Comparison of ENCODE assay signal across 26 mouse cellular contexts in the genomic region with DNA sequence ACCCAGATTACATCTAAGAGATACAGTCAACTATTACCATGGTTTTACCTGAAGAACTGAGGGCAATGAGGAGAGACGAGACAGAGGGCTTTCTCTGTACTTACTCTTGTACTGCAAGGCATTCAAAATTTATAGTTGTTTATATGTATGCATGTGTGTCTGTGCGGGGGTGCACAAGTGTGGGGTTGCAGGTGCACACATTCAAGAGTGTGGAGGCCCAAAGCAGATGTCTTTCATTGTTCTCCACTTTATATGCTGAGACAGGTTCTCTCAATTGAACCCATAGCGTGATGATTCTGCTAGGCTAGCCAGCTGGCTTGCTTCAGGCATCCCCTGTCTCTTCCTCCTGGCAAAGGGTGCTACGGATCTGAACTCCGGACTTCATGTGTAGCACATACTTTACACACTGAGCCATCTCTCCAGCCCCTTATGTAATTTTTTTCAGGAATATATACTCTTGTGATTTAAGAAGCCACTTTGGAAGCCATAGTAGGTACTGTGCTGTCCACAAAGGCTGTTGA. TPM values are rescaled to one million over a fixed set of nuclear protein-coding genes. Genes with fewer than 3 reads are reported as not detected.
DNase-seq lines count a peak whose midpoint lies in the region; TF ChIP-seq lines count a peak whose summit lies in the region.
"Had no signal": no experiment of that assay in that cellular context is flagged by ENCODE, and none has a peak within 500 bp of the region (broad histone marks: within the 10 kb centered on the region; RNA-seq: fewer than 3 reads in every experiment).

No protein-coding gene starts in this region.

- peaks cover 18% of the 10 kb centered on the region for H3K36me3 ChIP-seq in thymus, adult 2 months (ENCODE audit: control insufficient read depth, insufficient read depth, low read length)
- no peaks in the 10 kb centered on the region for H3K36me3 ChIP-seq in hindbrain, embryonic 10.5 days
- H3K36me3 ChIP-seq: forebrain, embryonic 10.5 days; heart, embryonic 13.5 days had no signal

- TF ChIP-seq CTCF in thymus, adult 2 months (IDR thresholded peaks at IDR 0.05; ENCODE audit: borderline replicate concordance, control insufficient read depth, extremely low read depth, insufficient read depth, low read length, poor library complexity): no peak

- H3K27me3 ChIP-seq in thymus, adult 2 months (ENCODE audit: control insufficient read depth, insufficient read depth, low read length): no peaks in the 10 kb centered on the region
- H3K27me3 ChIP-seq in hindbrain, embryonic 10.5 days (ENCODE audit: insufficient read depth, poor library complexity, severe bottlenecking): no peaks in the 10 kb centered on the region
- H3K27me3 ChIP-seq: forebrain, embryonic 13.5 days; heart, embryonic 13.5 days had no signal

- H3K4me3 ChIP-seq in thymus, adult 2 months (ENCODE audit: control insufficient read depth, insufficient read depth, low read length): no peak overlapping the region
- H3K4me3 ChIP-seq in hindbrain, embryonic 10.5 days: no peak overlapping the region
- H3K4me3 ChIP-seq: forebrain, embryonic 10.5 days; forebrain, embryonic 13.5 days; gastrocnemius, adult 2 months; heart, embryonic 13.5 days had no signal

- H3K27ac ChIP-seq in thymus, adult 2 months (ENCODE audit: control insufficient read depth, insufficient read depth, low read length): peak overlapping the region; percentile 97
- H3K27ac ChIP-seq in hindbrain, embryonic 10.5 days: no peak overlapping the region
- H3K27ac ChIP-seq: forebrain, embryonic 10.5 days; forebrain, embryonic 13.5 days; gastrocnemius, adult 2 months; heart, embryonic 13.5 days; hindbrain, embryonic 14.5 days; hindbrain, postnatal 0 days had no signal

- 21% methylated on average over 5 of the region's 5 CpGs for WGBS in thymus, adult 2 months
- WGBS in hindbrain, embryonic 10.5 days: 90% methylated on average over 5 of the region's 5 CpGs

- TF ChIP-seq POLR2A in thymus, adult 2 months (IDR thresholded peaks at IDR 0.05; ENCODE audit: control insufficient read depth, extremely low read depth, insufficient read depth, low read length, poor library complexity): peak; percentile 18; the same call in 1 of the 2 replicates

- peaks cover 18% of the 10 kb centered on the region for H3K4me1 ChIP-seq in thymus, adult 2 months (replicated peaks; ENCODE audit: control insufficient read depth, insufficient read depth, low read length)
- no peaks in the 10 kb centered on the region for H3K4me1 ChIP-seq in hindbrain, embryonic 10.5 days (replicated peaks)
- H3K4me1 ChIP-seq: forebrain, embryonic 10.5 days; forebrain, embryonic 13.5 days; heart, embryonic 13.5 days had no signal

- peak; percentile 63 to 82 for DNase-seq in thymus, adult 18-20 months
- DNase-seq in thymus, adult 2 months: peak; percentile 74
- peak; percentile 82 for DNase-seq in thymus, postnatal 14 days
- peak; percentile 66 for DNase-seq in thymus, postnatal 4 days
- DNase-seq in hindbrain, embryonic 10.5 days (ENCODE audit: low spot score): no peak
- no peak for DNase-seq in adrenal gland, postnatal 4 days (ENCODE audit: low spot score in 2 of 2)
- DNase-seq: adrenal gland, adult 2 months; adrenal gland, postnatal 25 days; cerebellum, adult 18-20 months; cerebellum, adult 9-10 months; cerebellum, postnatal 14 days; gastrocnemius, adult 2 months; gastrocnemius, postnatal 14 days; heart, adult 18-20 months had no signal

- H3K9me3 ChIP-seq in hindbrain, embryonic 10.5 days: no peaks in the 10 kb centered on the region
- H3K9me3 ChIP-seq: forebrain, embryonic 10.5 days; forebrain, embryonic 13.5 days; heart, embryonic 13.5 days had no signal

RNA-seq across cellular contexts. Expression of gene Cd8a, which starts 2.1 kb away (rescaled TPM):
- polyA plus RNA-seq in thymus, adult 2 months (2012; rRNA removed): 883 and 918 TPM in 2 replicates
- polyA plus RNA-seq in hindbrain, embryonic 10.5 days (2016; fragmentation: Nextera tagmentation; extraction: Ambion mirVana): not detected in 2 replicates
- total RNA-seq in adrenal gland, postnatal 4 days (2021): under 1 TPM in 1 of 2 experiments, not detected in 1; 0.40 TPM
- total RNA-seq: gastrocnemius, adult 2 months; hindbrain, postnatal 0 days; MEL had no signal
- polyA plus RNA-seq: C2C12; embryonic facial prominence, embryonic 11.5 days; embryonic facial prominence, embryonic 14.5 days; forebrain, embryonic 10.5 days; forebrain, embryonic 13.5 days; forebrain, embryonic 16.5 days; heart, embryonic 13.5 days; hindbrain, embryonic 11.5 days; hindbrain, embryonic 14.5 days; hindbrain, postnatal 0 days had no signal

RNA-seq across cellular contexts. Expression of gene Cd8b1, which starts 48.6 kb away (rescaled TPM):
- 712 and 845 TPM in 2 replicates for polyA plus RNA-seq in thymus, adult 2 months (2012; rRNA removed)
- 0.13 TPM in 1 of 2 replicates, not detected in the other for polyA plus RNA-seq in hindbrain, embryonic 10.5 days (2016; fragmentation: Nextera tagmentation; extraction: Ambion mirVana)
- total RNA-seq in adrenal gland, postnatal 4 days (2021): not detected
- total RNA-seq: adrenal gland, postnatal 25 days; gastrocnemius, adult 2 months; gastrocnemius, postnatal 14 days; heart, postnatal 25 days; hindbrain, postnatal 0 days; MEL had no signal
- polyA plus RNA-seq: C2C12; embryonic facial prominence, embryonic 11.5 days; embryonic facial prominence, embryonic 14.5 days; forebrain, embryonic 16.5 days; hindbrain, embryonic 11.5 days; hindbrain, embryonic 14.5 days; hindbrain, postnatal 0 days had no signal

RNA-seq across cellular contexts. Expression of gene Smyd1, which starts 49.1 kb away (rescaled TPM):
- 9.6 and 15.1 TPM in 2 replicates for polyA plus RNA-seq in thymus, adult 2 months (2012; rRNA removed)
- 0.14 and 0.36 TPM in 2 replicates for polyA plus RNA-seq in hindbrain, embryonic 10.5 days (2016; fragmentation: Nextera tagmentation; extraction: Ambion mirVana)
- 1 to 10 TPM; 2.7 to 6.3 TPM for total RNA-seq in adrenal gland, postnatal 4 days (2021)
- total RNA-seq: MEL had no signal

Comparison
In these comparisons a context has a peak if more than half of its experiments do, and no peak if none do; other contexts are left out.
1. DNase-seq: peak in thymus, adult 18-20 months (2 of 2), thymus, adult 2 months (single experiment), thymus, postnatal 14 days (single experiment) and thymus, postnatal 4 days (single experiment); none in hindbrain, embryonic 10.5 days (single experiment) and adrenal gland, postnatal 4 days (0 of 2).
2. RNA of gene Cd8a, which starts 2.1 kb away (polyA plus RNA-seq): 883 to 918 TPM in thymus, adult 2 months; not detected in hindbrain, embryonic 10.5 days; every median in the first group is over 100 times any median in the second.
3. RNA of gene Cd8b1, which starts 48.6 kb away (polyA plus RNA-seq): 712 to 845 TPM in thymus, adult 2 months; 0.13 TPM in hindbrain, embryonic 10.5 days; every median in the first group is over 100 times any median in the second.